Mouse (Mus musculus) right cerebral cortex, adult 2 months (tissue): ENCODE measurements at regions not wholly inside any gene's neighbourhood (a gene's known extent, or its start where the extent isn't known, plus 50 kb on each side); places are given as distances from the start of the nearest gene placed in this dataset.
"Not testable (repeated sequence)": the region's sequence is repeated elsewhere in the genome, so short reads cannot be mapped to it uniquely, and the experiment has no call there.

ENCODE experiments used
- DNase-seq, 2 experiments: peaks; one replicate each; pipeline ENCODE4 v3.0.0; 2021 to 2022; ENCODE audit warnings: low spot score in 2 of 2

DNA sequence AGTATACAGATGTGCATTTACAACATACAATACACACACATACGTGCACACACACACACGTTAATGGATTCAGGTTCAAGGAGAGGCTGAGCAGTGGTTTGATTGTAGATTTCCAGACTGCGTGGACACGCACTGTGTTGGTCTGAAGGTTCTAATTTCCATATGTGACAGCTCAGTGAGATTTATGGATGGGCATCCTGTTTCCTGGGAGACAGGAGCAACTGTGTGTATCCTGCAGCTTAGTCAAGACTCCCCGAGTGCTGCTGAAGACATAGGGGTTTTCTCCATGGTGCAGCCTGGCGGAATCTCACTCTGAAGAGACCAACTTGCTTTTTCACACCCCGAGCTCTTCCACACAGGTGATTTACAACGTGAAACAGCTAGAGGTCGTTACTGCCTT is 119.3 kb upstream of the Foxk1 start:
- no peak for DNase-seq

- peak in 1 of 2 experiments; percentile 4 for DNase-seq
Observed at GRCm38 (mm10) chr5:142287981-142288380, 113.3 kb upstream of the Foxk1 start.

- DNase-seq, result peak; percentile 21 to 46
Observed at GRCm38 (mm10) chr5:142291451-142291850, 109.8 kb upstream of the Foxk1 start.

- not testable (repeated sequence) for DNase-seq
Observed at GRCm38 (mm10) chr5:142296401-142296800, 104.9 kb upstream of the Foxk1 start.

DNA sequence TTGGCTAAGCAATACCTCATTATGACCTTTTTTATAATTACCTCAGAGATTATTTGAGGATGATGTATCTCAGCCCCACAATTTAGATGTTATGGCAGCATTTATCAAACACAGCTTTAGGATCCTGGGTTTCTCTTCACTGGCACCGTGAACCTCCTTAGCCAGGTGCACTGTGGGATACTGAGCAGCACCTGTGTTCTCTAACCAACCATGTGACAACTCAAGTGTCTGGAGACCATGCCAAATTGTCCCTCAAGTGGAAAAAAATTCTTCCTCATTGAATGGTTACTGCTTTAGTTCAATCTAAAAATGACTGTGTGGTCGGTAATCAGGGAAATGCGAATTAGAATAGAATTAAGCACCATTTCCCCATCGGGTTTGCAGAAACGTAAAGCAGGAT is 101.7 kb upstream of the Foxk1 start:
- DNase-seq, result no peak

GRCm38 (mm10) chr5:142308511-142308910 is 92.8 kb upstream of the Foxk1 start:
- DNase-seq, result no peak

DNA sequence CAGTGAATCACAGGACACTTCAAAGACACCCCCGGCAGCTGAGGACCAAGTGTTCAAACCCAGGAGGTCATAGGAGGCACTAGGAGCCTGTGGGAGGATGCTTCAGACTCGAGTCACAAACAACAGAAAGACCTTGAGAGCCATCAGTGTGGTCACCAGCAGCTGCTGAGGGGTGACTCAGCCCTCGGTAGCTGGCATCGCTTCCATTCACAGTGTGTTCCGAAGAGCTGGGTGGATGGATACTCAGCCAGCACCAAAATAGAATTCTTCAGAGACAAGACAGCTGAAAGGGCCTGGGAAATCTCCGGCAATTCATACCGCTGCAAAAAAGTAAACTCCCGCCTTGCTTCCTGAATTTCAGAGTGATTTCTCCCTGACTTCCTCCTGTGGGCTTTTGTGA is 87.4 kb upstream of the Foxk1 start:
- DNase-seq, result peak; percentile 70 to 79

DNA sequence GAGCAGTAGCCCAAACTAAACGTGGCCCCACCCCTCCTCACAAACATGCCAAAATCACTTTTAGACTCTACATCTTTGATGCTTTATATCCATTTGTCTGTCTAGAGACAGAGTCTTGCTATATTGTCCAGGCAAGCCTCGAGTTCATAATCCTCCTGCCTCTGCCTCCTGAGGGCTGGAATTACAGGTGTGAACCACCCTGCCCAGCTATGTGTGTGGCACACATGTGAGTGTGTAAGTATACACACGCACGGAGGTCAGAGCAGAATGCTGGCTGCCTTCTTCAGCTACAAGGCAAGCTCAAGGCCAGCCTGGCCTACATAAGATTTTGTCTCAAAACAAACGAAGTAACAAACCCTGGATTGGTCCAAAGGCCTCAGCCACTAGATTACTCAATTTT is 86.8 kb upstream of the Foxk1 start:
- no peak for DNase-seq

DNA sequence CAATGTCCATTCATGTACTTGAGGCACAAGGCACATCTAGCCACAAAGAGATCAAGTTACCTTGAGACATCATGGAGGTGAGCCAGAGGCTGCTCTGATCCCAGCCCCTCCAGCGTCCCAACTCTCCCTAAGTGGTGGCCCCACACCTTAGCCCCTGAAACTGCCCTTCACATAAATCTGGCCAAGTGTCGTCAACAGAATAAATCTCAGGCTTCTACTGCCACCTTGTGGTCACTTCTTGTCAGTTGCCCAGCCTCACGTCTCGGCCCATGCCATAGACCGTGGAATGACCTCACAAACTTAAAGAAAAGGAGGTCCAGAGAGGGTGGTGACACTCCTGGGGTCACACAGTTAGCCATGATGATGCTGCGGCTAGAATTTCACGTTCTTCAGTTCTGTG is 82.0 kb upstream of the Foxk1 start:
- DNase-seq, result peak; percentile 74 to 80

DNA sequence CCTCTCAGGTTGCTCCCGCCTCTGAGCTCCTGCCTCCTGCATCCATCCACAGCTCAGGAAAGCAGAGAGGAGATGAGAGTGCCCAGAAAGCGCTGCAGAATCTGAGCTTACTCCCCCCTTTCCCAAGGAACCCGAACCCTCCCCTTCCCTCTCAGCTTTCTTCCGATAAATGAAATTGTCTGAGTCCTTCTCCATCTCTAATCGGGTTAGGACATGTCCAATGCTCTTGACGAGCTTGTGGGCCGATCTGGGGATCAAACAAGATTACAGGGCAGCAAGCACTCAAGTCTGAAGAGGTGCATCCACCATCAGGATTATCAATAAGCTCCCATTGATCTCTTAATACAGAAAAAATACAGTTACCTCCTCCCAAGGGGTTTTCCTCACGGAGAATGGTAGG is 80.0 kb upstream of the Foxk1 start:
- no peak for DNase-seq

DNA sequence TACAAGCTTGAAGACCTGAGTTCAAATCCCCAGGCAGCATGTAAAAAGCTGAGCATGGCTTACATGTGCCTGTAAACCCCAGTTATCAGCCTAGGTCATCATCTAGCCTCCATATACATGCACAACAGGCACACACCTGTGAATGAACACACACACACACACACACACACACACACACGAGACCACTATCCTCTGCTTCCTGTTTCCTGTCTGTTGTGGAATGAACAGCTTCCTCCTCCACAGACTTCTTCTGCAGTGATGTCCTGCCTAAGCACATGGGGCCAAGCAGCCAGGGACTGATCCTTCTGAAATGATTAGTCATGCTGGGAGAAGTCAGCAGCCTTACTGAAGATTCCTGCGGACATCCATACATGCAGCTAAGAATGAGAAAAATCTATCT is 76.4 kb upstream of the Foxk1 start:
- DNase-seq, result no peak

GRCm38 (mm10) chr5:142325560-142325959 is 75.7 kb upstream of the Foxk1 start:
- no peak for DNase-seq

GRCm38 (mm10) chr5:142327261-142327660 is 74.0 kb upstream of the Foxk1 start:
- peak in 1 of 2 experiments; percentile 26 for DNase-seq

DNA sequence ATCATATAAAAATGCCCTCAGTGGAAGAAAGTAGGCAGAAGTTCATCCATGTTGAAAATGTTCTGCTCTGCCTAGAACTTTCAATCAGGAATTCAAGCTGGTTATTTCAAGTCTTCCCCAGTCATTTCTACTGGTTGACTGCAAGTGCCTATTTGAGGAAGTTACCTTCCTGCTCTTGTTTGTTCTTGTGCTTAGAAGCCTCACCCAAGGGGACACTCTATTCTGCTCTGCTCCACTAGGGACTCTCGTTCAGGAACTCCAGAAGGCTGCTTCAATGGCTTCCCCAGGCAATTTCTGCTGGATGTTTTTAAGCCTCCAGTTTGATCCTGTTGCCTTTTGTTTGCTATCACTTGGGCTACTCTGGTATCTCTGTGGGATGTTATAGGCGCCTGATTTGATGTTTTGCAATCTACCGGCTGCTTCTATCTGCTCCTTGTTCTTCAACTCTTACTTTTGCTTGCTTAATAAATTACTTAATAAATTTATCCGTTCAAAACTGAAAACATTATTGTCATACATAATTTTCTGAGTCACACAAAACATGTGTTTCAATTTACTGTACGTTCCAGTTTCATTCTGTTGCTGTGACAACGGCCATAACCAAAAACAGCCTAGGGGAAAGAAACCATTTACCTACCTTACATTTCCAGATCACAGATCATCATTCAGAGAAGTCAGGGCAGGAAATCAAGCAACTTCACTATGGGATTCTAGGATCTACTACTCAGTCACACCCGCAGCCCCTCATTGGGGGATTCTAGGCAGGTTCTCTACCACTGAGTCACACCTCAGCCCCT is 71.4 kb upstream of the Foxk1 start:
- no peak for DNase-seq

GRCm38 (mm10) chr5:142332744-142333143 is 68.6 kb upstream of the Foxk1 start:
- DNase-seq, result no peak

- DNase-seq, result no peak
Observed at GRCm38 (mm10) chr5:142337436-142337835, 63.9 kb upstream of the Foxk1 start.

- no peak for DNase-seq
Observed at GRCm38 (mm10) chr5:142338051-142338450, 63.2 kb upstream of the Foxk1 start.

- peak in 1 of 2 experiments; percentile 20 for DNase-seq
Observed at GRCm38 (mm10) chr5:142340205-142341025, 60.9 kb upstream of the Foxk1 start.

DNA sequence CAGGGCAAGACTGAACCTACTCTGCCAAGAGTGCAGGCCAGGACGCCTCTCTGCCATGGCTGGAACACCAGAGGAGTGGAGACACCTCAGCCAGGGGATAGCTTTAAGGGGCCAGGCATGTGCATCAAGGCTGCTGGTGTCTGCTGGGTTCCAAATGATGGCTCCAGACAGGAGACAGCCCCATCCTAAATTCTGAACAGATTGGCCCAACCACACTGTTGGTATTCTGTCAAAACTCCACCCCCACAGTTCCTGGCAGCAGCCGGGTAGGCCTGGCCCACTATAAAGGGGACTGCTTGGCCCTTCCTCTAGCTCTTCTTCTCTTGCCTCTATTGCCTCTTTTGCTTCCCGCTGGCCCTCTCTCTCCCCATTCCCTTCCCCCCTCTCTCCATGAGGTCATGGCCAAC is 60.3 kb upstream of the Foxk1 start:
- peak in 1 of 2 experiments; percentile 17 for DNase-seq

- no peak for DNase-seq
Observed at GRCm38 (mm10) chr5:142346454-142346853, 54.8 kb upstream of the Foxk1 start.

DNA sequence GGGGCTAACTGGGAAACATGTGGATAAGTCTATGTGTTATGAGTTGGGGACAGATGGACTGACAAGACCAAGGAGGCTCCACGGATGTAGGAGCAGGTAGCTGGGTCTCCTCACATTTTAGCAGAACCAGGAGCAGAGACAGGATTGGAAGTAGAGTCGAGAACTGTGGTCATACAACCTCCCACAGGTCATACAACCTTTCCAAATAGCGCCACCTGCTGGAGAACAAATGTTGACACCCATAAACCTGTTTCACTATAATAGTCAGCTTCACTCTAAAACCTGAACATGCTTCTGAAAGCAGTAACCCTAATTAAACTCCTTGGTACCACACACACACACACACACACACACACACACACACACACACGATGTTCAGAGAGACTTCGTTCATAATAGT is 50.7 kb upstream of the Foxk1 start:
- DNase-seq, result no peak
